Mouse (Mus musculus): Measurements from ENCODE around the gene Lsm4.

The Lsm4 gene

GRCm38 (mm10) chr8:70649324-70649723, 23.7 kb upstream of the Lsm4 start:
- peak; percentile 91 to 92 for DNase-seq (ENCODE audit: low spot score in 2 of 2)

DNA sequence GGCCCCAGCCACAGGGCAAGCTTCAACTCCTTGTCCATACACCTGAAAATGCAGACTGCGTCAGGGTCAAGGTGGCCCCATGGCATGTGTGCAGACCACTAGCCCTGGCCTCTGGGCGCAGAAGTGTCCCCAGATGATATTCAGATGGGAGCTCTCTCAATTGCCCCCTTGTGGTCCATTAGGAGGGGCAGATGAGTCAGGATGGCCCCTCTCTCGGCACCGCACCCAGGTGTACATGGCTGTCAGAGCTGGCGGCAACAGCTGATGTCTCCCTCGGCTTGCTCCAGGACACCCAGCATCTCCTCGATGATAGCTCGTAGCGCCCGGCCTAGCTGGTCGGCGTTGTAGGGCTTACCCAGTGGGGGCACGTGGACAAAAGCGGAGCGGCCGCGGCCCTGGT, 22.7 kb upstream of the Lsm4 start:
- no peak for DNase-seq (ENCODE audit: low spot score in 2 of 2)

- no peak for DNase-seq (ENCODE audit: low spot score in 2 of 2)
These were observed 19.8 kb upstream of the Lsm4 start for GRCm38 (mm10) chr8:70653226-70653625.

DNA sequence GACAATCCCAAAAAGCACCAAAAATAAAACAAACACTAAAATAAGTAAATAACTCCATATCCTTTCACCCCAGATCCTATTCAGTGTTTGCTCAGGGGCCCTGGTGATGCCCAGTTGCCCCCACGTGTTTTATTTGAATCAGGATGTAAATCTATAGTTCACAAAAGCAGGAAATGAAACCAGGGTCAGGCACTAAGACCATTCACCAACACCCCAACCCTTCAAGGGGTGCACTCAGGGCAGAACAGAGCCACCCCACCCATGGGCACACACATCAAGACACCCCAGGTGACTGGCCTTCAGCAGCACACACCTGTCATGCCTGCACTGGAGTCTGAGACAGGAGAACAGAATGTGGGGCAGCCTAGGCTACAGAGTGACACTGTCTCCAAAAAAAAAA, 18.9 kb upstream of the Lsm4 start:
- DNase-seq (ENCODE audit: low spot score in 2 of 2) = no peak

GRCm38 (mm10) chr8:70655469-70655868, 17.6 kb upstream of the Lsm4 start:
- no peak for DNase-seq (ENCODE audit: low spot score in 2 of 2)

DNA sequence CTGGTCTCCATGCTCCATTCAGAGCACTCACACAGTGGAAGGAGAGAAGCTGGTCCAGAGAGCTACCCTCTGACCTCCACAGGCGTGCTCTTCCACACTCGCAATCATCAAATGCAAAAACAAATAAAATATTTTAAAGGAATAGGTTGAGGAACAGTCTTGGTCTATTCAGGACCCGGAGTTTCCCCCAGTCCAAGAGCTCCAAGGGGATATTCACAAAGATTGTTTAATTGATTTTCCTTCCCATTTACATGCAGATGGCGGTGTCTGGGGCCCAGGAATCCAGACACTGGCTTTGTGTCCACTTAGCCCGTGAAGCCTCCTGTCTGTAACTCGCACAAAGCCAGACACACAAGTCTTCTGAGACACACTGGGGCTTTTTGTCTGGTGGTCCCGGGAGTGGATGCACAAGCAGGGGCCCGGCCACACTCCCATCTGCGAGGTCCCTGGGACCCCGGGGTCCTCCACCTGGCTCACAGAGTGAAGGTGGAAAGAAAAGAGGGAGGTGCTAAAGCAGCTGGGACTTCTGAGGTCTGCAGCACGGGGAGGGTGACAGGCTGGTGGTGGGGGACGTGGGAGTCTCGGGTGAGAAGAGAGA, 16.8 kb upstream of the Lsm4 start:
- DNase-seq (ENCODE audit: low spot score in 2 of 2) = no peak

GRCm38 (mm10) chr8:70657214-70657613, 15.8 kb upstream of the Lsm4 start:
- DNase-seq (ENCODE audit: low spot score in 2 of 2) = no peak

- DNase-seq (ENCODE audit: low spot score in 2 of 2) = no peak
These were observed 15.3 kb upstream of the Lsm4 start for GRCm38 (mm10) chr8:70657739-70658138.

GRCm38 (mm10) chr8:70658897-70659603, 14.0 kb upstream of the Lsm4 start:
- peak in 1 of 2 experiments; percentile 62 for DNase-seq (ENCODE audit: low spot score in 2 of 2)

DNA sequence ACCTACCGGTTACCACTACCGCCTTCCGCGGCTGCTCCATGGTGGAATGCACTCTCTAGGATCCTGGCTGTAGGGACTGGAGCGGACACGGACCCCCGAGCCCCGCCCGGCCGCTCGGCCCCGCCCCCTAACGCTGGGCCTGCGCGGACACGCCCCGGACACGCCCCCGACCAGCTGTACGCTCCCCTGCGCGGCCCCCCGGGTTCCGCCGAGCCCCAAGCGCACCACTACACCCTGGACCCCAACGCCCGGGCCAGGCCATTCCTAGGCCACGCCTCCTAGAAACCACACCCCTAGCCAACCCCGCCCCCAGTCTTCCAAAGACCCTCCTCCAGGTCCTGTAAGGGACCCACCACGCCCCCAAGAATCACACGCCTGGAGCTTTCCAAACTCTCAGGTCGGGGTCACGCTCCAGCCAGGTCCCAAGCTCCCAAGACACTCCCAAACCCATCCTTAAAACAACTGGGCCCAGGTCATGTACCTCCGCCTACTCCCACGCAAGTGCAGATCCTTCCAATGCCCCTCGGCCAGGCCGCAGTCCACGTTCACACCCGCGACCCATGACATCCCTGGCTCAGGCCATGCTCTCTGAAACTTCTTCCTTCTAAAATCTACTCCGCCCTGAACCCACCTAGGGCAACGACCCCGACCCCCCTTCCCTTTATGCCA, 13.3 kb upstream of the Lsm4 start:
- DNase-seq (ENCODE audit: low spot score in 2 of 2) = peak; percentile 89 to 92

DNA sequence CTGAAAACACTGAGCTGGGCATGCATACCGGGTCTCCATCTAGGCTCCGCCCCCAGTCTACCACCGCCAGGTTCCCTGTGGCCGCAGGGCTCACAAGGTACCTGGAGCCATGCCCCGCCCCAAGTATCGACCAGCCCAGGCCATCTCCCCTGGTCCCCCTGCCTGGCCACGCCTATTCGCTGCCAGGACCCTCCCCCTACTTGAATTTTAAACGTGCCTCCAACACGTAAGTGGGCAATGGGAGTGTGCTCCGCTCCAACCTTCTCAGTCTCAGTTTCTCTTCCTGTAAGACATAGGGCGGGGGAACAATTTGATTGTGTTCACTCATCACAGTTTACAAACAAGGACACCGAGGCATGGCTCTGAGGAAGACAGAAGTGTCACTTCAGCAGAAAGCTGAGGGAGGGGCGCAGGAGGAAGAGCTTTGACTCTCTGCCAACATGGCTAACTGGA, 12.7 kb upstream of the Lsm4 start, which contains the start of gene Pgpep1:
Pgpep1 (minus strand) TSS at position 116 of the 453 bp plus-strand sequence.
- DNase-seq (ENCODE audit: low spot score in 2 of 2) = no peak

- DNase-seq (ENCODE audit: low spot score in 2 of 2) = no peak
These were observed 9.4 kb upstream of the Lsm4 start for GRCm38 (mm10) chr8:70663691-70664090.

DNA sequence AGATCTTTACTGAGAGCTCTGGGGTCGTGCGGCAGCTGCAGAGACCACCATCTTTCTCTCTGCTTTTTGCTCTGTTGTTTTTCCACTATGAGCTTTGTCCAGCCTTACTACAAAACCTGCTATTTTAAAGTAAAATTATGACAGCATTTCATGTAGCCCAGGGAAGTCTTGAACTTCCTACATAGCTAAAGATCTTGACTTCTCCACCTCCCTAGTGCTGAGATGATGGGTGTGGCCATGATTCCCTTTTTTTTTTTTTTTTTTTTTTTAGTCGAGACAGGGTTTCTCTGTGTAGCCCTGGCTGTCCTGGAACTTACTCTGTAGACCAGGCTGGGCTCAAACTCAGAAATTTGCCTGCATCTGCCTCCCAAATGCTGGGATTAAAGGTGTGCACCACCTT, 8.4 kb upstream of the Lsm4 start:
- no peak for DNase-seq (ENCODE audit: low spot score in 2 of 2)

DNA sequence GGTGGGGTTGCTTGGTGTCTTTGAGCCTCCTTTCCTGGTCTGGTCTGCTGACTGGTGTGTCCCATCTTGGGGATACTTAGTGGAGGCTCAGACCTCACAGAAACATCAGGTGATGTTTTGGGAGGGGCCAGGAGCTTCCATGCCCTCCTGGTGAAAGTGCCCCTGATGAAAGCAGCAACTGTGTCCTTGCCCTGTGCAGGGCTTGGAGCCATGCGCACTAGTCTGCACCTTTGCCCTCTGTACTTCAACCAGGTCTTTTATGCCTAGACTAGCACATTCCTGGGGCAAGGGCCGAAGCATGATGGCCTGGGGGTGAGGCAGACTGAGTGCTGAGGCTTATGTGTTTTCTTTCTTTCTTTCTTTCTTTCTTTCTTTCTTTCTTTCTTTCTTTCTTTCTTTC, 7.4 kb upstream of the Lsm4 start:
- no peak for DNase-seq (ENCODE audit: low spot score in 2 of 2)

GRCm38 (mm10) chr8:70667071-70667470, 6.0 kb upstream of the Lsm4 start:
- DNase-seq (ENCODE audit: low spot score in 2 of 2) = peak; percentile 71 to 73

DNA sequence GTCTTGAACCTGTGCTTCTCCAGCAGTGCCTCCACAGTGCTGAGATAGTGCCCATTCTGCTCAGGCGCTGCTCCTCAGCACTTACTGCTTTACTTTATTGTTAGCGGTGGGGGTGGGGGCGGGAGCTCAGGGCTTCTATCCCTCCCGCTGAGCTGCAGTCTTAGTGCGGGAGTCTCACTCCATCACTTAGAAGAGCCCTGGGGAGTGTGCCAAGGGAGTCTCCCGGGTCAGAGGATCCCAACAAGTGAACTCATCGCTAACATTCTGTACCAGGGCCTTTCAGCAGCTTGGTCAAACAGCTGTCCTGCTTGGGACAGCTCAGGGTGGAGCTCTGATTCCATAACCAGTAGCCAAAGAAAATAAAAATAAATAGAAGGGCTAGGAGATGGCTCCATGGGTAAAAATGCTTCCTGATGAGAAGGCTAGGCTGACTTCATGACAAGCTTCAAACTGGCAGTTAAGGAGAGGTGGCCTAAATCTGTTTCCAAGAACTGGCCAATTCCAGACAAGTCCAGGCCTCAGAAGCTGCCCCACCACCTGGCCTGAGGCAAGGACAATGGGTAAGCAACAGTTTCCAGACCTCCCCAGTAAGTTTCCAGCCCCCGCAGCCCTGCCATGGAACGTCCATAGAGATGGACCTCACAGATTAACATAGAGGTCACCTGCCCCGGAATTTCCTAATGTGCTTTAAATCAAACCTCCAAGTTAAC, 1.3 kb upstream of the Lsm4 start:
- peak; percentile 70 for DNase-seq (ENCODE audit: low spot score in 2 of 2)

- DNase-seq (ENCODE audit: low spot score in 2 of 2) = no peak
These were observed 546 bp upstream of the Lsm4 start for GRCm38 (mm10) chr8:70672325-70673078.

GRCm38 (mm10) chr8:70674109-70674508, 1.1 kb downstream of the Lsm4 start:
- DNase-seq (ENCODE audit: low spot score in 2 of 2) = no peak

DNA sequence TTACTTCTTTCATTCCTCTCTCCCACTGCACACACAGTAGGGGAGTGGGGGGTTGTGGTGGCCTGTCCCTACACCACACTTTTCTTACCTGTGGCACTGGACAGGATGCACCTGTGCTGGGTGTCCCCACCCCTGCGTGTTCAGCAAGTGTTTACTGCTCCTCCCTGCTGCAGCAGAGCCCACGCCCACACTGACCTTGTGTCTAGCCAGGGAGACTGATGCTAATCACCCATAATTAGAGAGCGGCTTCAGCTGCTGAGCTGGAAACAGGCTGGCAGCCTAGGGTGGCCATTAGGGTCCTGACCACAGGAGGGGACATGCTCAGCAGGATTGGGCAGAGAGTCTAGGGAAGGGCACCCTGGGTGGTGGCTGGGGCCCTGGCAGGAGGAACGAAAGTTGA, 1.7 kb downstream of the Lsm4 start:
- no peak for DNase-seq (ENCODE audit: low spot score in 2 of 2)

- DNase-seq (ENCODE audit: low spot score in 2 of 2) = no peak
These were observed 2.3 kb downstream of the Lsm4 start for GRCm38 (mm10) chr8:70675336-70675735.

DNA sequence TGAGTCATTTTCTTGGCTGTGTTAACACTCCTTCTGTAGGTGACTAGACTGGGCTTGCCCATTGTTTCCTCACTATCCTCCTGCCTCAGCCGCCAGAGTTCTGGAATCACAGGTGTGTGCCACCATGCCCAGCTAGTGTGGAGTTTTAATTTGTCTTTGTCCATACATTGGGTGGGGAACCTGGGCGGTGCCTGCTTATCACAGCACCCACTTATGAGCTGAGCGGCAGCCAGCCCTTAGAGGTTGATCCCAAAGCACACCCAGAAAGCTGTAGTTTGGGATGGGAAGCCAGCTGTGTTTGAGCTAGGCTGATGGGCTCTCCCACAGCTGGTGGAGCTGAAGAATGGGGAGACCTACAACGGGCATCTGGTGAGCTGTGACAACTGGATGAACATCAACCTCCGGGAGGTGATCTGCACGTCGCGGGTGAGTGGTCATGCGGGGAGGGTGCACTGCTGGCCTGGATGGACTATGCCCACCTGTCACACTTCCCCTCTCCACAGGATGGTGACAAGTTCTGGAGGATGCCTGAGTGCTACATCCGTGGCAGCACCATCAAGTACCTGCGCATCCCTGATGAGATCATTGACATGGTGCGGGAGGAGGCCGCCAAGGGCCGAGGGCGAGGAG, 4.5 kb downstream of the Lsm4 start:
- DNase-seq (ENCODE audit: low spot score in 2 of 2) = no peak
